Mouse (Mus musculus): ENCODE data around the gene Fgd1.

The Fgd1 gene

DNA sequence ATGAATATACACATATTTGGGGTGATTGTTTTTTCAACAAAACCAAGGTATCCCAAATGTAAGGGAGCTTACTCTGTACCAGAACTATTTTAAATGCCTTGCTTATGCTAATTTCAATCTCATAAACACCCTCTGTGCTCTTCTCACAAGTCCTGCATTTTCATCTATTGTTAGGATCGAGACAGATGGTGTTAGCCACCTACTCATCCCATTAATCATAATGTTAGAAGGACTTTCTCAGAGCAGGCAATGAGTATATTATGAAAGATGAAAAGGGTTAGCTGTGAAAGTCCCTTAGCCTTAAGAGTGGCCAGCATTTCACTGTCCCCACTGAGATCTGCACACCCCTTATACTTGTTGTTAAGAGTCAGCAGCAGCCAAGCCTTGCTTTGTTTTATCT, 41.5 kb downstream of the Fgd1 start:
- DNase-seq (ENCODE audit: low spot score in 2 of 2), result peak in 1 of 2 experiments; percentile 36

DNA sequence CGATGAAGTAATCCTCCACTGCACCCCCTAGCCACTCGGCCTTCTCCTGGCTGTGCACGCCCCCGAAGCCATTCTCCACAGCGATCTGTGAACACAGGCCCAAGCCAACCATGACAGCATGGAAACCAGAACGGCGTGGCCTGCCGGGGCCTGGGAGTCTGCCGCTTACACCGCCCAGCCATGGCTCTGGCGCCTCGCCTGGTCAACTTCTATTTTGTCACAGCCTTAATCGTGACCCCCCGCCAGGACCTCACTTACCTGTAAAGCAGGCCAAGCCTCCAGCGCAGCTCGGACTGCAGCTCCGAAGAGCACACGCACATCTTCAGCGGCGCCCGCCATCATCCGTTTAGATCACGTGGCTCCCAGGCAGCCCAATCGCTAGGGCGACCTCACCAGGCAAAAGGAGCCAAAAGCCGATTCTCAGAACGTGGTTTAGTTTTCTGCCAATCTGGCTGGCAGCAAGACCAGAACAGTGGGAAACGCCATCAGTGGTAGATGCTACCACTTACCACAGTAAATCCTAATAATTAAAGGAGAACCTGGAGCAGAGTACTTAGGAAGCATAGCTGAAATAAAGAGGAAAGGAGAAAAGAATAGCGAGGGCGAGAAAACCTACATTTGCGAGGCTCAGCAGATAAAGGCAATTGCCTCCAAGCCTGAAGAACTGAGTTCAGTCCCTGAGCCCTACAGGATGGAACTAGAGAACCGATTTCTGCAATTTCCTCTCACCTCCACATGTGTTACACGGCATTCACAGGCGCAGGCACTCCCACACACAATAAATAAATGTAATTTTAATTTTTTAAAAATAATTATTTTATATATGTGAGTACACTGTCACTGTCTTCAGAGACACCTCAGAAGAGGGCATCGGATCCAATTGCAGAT, 50.5 kb downstream of the Fgd1 start, which contains the start of gene Tsr2:
Gene Tsr2, minus strand, starts transcription at position 373 of the 888 bp plus-strand sequence.
- DNase-seq (ENCODE audit: low spot score in 2 of 2), result peak; percentile 64 to 78

- DNase-seq (ENCODE audit: low spot score in 2 of 2), result no peak
These were observed 61.5 kb downstream of the Fgd1 start for GRCm38 (mm10) chrX:151107301-151108067.

GRCm38 (mm10) chrX:151116795-151117194, 70.8 kb downstream of the Fgd1 start:
- DNase-seq (ENCODE audit: low spot score in 2 of 2), result peak in 1 of 2 experiments; percentile 16

DNA sequence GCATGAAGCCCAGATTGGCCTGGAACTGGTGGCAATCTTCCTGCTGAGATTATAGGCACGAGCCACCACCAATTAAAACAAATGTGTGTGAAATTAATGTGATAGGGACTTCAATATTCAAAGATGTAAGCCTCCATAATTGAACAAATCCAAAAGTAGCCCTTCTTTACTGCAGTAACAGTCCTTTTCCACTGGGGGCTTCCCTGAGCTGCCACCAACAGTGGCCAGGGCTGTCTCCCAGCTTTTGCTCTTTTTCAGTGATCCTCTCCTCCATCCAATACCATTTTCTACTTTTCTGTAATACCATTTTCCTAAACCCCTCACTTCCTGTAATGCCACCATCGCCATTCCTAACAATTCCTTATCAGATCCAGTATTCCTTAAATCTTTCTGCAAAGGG, 71.5 kb downstream of the Fgd1 start:
- DNase-seq (ENCODE audit: low spot score in 2 of 2), result no peak

- no peak for DNase-seq (ENCODE audit: low spot score in 2 of 2)
These were observed 78.0 kb downstream of the Fgd1 start for GRCm38 (mm10) chrX:151123933-151124332.

DNA sequence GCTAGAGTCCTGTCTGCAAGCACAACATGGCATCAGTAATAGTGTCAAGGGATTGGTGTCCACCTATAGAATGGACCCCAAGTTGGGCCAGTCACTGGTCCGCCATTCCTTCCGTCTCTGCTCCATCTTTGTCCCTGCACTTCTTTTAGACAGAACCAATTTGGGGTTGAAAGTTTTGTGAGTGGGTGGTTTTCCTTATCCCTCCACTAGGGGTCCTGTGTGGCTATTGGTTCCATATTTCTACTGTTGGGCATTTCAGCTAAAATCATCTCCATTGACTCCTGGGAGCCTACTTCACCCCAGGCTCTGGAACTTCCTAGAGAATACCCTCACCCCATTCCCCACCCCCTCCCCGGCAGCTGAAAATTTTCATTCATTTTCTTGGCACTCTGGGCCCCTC, 84.5 kb downstream of the Fgd1 start:
- no peak for DNase-seq (ENCODE audit: low spot score in 2 of 2)

DNA sequence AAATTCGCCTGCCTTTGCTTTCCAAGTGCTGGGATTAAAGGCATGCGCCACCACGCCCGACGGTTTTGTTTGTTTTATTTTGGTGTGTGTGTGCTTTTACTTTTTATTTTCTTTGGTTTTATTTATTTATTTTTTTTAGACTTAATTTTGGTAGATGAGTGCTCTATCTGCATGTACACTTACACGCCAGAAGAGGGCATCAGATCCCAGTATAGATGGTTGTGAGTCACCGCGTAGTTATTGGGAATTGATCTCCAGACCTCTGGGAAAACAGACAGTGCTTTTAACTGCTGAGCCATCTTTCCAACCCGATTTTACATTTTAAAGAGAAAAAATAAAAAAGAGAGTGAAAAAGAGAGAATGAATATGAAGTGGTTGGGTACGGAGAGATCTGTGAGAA, 86.8 kb downstream of the Fgd1 start:
- peak in 1 of 2 experiments; percentile 1 for DNase-seq (ENCODE audit: low spot score in 2 of 2)
